Mouse (Mus musculus): ENCODE measurements around the gene Fam184a.

- no peak for TF ChIP-seq CTCF (IDR thresholded peaks at IDR 0.05; ENCODE audit: extremely low read depth, insufficient read depth, low read length)
- no peak for TF ChIP-seq POLR2A (IDR thresholded peaks at IDR 0.05; ENCODE audit: extremely low read depth, insufficient read depth, low read length)
Observed at GRCm38 (mm10) chr10:53679690-53680557, 71.0 kb downstream of the Fam184a start.
